Mouse (Mus musculus) forebrain, embryonic 12.5 days (tissue): ENCODE results near the gene Grk2. TPM values are rescaled to one million over a fixed set of nuclear protein-coding genes. Genes with fewer than 3 reads are reported as not detected.

Experiments used
- microRNA-seq: library from miRNA; unstranded; fragments of <30 nt; microRNA quantifications from one replicate; pipeline ENCODE4, GENCODE M21; 2017
- polyA plus RNA-seq: library from polyadenylated mRNA; unstranded; fragments of >200 nt; fragmentation: Nextera tagmentation; extraction: Ambion mirVana; gene quantifications from 2 replicates; pipeline ENCODE4 v1.2.1, GENCODE M21; 2016

The Grk2 gene
- polyA plus RNA-seq, 1 experiment from 2014 or later = 19.0 TPM

Small RNAs within 50 kb of the gene (microRNA-seq; reads per million reads assigned to microRNA genes)
- gene Mir6985 = not detected

Other genes starting within 250 kb of the Grk2 start
- gene Gstp3, start 246.7 kb downstream of the Grk2 start, polyA plus RNA-seq = not detected in 2 replicates
- gene Cabp2, start 224.6 kb downstream of the Grk2 start, polyA plus RNA-seq = not detected in 2 replicates
- gene Cdk2ap2, start 209.0 kb downstream of the Grk2 start, polyA plus RNA-seq = 70.4 and 73.9 TPM in 2 replicates
- gene Pitpnm1, start 206.2 kb downstream of the Grk2 start, polyA plus RNA-seq = 21.5 and 22.9 TPM in 2 replicates
- 56.4 and 60.7 TPM in 2 replicates for gene Aip, start 180.4 kb downstream of the Grk2 start, polyA plus RNA-seq
- not detected in 2 replicates for gene Gpr152, start 166.4 kb downstream of the Grk2 start, polyA plus RNA-seq
- 0.09 TPM in 2 replicates for gene Cabp4, start 162.2 kb downstream of the Grk2 start, polyA plus RNA-seq
- 125 and 135 TPM in 2 replicates for gene Coro1b, start 157.6 kb downstream of the Grk2 start, polyA plus RNA-seq
- 0.51 and 0.74 TPM in 2 replicates for gene Ptprcap, start 152.6 kb downstream of the Grk2 start, polyA plus RNA-seq
- 59.5 and 62.5 TPM in 2 replicates for gene Rps6kb2, start 142.9 kb downstream of the Grk2 start, polyA plus RNA-seq
- 3.2 TPM in 2 replicates for gene Carns1, start 130.7 kb downstream of the Grk2 start, polyA plus RNA-seq
- 0.31 and 0.86 TPM in 2 replicates for gene Tbc1d10c, start 114.9 kb downstream of the Grk2 start, polyA plus RNA-seq
- 689 and 709 TPM in 2 replicates for gene Ppp1ca, start 114.2 kb downstream of the Grk2 start, polyA plus RNA-seq
- 38.8 and 42.2 TPM in 2 replicates for gene Rad9a, start 104.6 kb downstream of the Grk2 start, polyA plus RNA-seq
- gene Clcf1, start 92.0 kb downstream of the Grk2 start, polyA plus RNA-seq = 0.85 and 1.2 TPM in 2 replicates
- gene AC109138.7, start 91.9 kb downstream of the Grk2 start, polyA plus RNA-seq = not detected in 2 replicates
- gene Pold4, start 74.3 kb downstream of the Grk2 start, polyA plus RNA-seq = 11.7 and 13.1 TPM in 2 replicates
- 5.6 and 6.1 TPM in 2 replicates for gene Ssh3, start 37.0 kb downstream of the Grk2 start, polyA plus RNA-seq
- 12.6 and 14.2 TPM in 2 replicates for gene Ankrd13d, start 23.1 kb downstream of the Grk2 start, polyA plus RNA-seq
- gene Kdm2a, start 92.1 kb upstream of the Grk2 start, polyA plus RNA-seq = 57.2 and 61.0 TPM in 2 replicates
- 8.6 and 14.9 TPM in 2 replicates for gene Rhod, start 133.2 kb upstream of the Grk2 start, polyA plus RNA-seq
- 1.3 and 2.7 TPM in 2 replicates for gene Syt12, start 171.2 kb upstream of the Grk2 start, polyA plus RNA-seq
- gene 2010003K11Rik, start 192.4 kb upstream of the Grk2 start, polyA plus RNA-seq = not detected in 2 replicates
- 19.2 and 20.0 TPM in 2 replicates for gene Pcx, start 204.2 kb upstream of the Grk2 start, polyA plus RNA-seq